Mouse (Mus musculus) cerebellum, adult (tissue): ENCODE results near the gene E030030I06Rik.
"Not testable (repeated sequence)": the region's sequence is repeated elsewhere in the genome, so short reads cannot be mapped to it uniquely, and the experiment has no call there.

Experiments
- ATAC-seq: cut with Nextera tagmentation; 2 replicates; pipeline ENCODE4 v1.9.2; 2017; ENCODE audit warnings: mild to moderate bottlenecking, moderate library complexity, mixed read lengths; ENCODE audit not compliant: insufficient number of reproducible peaks, low FRiP score, low TSS enrichment

The E030030I06Rik gene

DNA sequence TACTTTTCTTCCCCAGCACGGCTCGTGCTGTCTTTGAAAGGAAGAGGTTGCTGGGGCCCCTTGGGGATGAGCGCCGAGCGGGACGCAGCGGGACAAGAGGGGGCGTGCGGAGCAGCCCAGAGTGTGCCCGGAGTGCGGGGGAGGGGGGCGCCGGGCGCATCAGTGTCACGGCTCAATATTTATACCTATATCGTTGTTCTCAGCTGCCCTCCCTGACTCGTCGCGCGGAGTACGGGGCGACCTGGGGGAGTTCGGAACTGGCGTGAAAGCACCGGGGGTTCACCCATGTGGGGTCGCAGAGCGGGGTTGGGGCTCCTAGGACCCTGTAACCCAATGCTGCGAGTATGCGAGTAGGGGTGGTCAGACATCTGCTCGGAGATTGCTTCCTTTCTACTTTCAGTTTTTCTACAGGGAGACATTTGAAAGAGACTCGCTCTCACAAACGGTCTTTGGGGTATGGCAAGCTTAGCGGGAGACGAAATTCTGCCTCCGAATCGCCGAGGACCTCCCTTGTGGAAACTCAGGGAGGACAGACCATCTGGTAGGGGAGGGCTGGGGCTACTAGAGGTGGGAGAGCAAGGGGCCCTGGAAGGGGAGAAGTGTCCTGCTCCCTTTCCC, at the start of gene E030030I06Rik:
TSS of gene E030030I06Rik (minus strand) at position 198 of the 618 bp plus-strand sequence.
- no peak for ATAC-seq

DNA sequence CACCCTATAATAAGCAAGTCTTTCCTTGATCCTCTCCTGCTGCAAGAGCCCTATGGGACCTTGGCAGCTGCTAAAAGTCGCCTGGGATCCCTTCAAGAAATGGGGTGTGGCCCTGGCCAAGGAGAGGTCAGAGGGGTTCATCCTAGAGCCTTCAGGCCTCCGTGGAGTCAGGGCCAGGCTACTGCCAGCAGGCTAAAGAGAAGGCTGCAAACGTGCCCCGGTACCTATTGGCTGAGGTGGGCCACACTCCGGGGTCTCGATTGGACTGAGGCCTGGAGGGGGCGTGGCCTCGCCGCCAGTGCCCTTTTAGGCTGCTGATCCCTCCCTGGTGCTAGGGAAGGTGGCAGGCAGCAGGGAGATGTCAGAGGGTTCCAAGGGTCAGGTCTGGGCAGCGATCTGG, 42.0 kb upstream of the E030030I06Rik start:
- ATAC-seq, result not testable (repeated sequence)

DNA sequence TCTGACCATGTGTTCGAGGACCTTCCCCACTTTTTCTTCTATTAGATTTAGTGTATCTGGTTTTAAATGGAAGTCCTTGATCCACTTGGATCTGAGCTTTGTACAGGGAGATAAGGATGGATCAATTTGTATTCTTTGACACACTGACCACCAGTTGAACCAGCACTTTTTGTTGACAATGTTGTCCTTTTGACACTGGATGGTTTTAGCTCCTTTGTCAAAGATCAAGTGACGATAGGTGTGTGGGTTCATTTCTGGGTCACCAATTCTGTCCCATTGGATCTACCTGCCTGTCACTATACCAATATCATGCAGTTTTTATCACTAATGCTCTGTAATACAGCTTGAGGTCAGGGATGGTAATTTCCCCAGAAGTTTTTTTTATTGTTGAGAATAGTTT, 27.4 kb upstream of the E030030I06Rik start:
- ATAC-seq, result not testable (repeated sequence)

DNA sequence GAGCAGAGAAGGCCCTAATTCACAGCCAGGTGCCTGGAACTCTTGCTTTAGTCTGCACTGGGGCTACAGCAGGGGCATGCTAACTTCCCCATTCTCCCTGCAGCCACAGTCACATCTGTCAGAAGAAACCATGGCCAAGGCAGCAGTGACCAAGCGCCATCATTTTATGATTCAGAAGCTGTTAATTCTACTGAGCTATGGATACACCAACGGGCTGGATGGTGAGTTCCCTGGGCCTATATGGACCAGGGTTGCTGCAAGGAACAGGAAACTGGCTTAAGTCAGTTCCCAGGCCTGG, 25.1 kb upstream of the E030030I06Rik start:
- ATAC-seq, result not testable (repeated sequence)

DNA sequence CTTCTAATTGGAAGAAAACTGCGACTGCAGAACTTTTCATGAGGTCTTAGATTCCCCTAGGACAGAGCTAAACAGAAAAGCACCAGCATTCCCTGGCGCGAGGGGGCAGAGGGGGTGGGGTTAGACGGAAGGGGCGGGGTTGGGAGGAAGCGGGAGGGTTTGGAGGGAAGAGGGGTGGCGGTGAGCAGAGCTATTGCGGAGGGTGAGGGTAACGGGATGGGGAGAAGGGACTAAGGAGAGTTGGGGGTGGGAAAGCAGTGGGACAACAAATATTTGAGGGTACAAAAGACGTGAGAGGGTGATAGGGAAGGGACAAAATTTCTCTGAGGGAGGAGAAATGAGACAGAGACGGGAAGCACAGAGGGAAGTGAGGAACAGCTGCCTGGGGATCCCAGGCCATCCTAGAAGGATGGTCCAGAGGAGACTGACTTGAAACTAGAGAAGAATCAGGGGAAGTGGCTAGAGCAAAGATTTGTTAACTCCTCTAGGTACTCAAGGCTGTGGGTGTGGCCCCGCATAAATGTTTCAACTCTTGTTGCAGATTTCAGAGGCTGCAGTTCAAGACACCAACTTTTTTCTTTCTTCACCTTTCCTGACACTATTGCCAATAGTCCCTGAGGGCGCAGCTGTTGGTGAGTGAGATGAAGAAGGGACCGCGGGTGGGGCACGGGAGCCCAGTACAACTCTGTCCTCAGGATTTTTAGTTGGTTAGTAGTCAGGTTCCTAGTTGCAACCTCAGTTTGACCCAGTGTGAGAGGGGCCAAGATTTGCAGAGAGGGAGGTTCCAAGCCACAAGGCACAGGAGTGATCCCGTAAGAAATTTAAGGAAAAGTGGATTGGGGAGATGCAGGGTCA, 24.5 kb upstream of the E030030I06Rik start:
- not testable (repeated sequence) for ATAC-seq

DNA sequence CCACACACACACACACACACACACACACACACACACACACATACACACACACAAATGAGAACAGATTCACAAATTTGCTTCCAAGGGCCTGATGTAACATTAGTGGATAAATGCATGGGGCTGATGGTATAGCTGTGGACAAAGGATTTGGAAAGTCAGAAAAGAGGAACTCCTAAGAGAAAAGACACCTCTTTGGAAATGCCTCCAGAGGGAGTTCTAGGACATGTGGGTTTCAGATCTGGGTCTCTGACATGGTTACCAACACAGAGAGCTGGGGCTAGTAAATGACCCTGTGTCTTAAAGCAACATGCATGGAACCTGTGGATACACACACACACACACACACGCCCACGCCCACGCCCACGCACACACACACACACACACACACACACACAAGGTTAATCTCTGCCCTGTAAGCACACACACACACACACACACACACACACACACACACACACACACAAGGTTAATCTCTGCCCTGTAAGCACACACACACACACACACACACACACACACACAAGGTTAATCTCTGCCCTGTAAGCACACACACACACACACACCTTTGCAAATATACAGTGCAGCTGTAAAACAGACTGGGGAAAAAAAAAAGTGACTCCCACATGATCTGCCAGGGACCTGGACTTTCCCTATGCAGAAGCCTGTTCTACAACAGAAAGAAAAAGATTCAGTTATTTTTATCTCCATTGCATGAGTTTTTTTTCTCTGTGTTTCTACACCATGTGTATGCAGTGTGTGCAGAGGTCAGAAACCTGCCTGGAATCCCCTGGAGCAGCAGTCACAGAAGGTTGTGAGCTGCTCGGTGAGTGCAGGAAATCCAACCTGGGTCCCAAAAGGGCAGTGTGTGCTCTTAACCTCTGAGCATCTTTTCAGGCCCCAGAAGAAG, 23.6 kb upstream of the E030030I06Rik start:
- ATAC-seq, result not testable (repeated sequence)

DNA sequence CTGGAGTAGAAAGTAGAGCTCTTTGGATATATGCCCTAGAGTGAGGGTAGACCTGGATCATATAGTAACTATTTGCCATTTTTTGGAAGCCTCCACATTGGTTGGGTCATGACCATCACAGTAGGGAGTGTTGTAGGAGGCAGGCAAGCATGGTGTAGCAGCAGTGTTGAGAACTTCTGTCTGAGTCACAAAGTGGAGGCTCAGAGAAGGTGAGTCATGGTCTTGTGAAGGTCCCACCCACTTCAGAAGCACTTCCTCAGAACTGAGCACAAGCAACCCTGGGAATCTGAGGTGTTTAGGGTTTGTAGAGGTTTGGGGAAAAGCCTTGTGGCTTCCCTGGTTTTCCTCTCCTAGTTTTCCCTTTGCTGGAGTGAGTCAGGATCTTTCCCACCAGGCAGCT, 20.0 kb upstream of the E030030I06Rik start:
- ATAC-seq, result not testable (repeated sequence)

DNA sequence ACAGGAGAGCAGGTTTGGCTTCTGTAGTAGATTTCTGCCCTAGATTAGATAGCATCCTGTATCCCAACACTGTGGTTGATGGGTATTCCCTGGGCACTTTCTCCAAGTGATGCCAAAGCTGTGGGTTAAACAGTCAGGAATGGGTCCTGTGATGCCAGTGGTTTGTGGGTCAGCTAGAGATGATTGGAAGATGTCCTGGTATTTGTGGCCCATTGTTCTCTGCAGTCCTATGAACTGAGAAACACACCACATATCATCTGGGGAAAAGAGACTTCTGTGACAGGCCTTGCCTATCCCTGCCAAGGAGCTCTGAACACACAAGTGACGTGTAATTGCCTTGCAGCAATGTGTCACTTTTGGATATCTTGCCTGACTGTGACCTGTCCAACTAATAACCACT, 18.0 kb upstream of the E030030I06Rik start:
- ATAC-seq, result not testable (repeated sequence)

DNA sequence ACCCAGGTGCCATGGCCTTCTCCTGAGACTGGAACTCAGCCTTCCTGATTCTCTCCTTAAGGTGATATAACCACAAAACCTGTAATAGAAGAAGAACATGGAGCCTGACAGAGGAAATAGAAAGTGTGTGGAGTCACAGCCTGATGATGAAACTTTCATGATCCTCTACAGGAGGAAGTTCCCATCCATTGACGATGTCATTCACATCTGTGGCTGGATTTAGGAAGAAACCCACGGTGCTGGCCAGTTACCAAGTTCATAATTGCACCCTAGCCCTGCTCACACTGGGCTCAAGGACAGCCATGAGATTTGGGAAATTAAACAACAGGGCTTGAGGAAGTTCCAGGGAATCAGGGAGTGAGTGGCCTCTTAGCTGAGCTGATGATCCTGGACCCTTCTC, 17.0 kb upstream of the E030030I06Rik start:
- ATAC-seq, result not testable (repeated sequence)

DNA sequence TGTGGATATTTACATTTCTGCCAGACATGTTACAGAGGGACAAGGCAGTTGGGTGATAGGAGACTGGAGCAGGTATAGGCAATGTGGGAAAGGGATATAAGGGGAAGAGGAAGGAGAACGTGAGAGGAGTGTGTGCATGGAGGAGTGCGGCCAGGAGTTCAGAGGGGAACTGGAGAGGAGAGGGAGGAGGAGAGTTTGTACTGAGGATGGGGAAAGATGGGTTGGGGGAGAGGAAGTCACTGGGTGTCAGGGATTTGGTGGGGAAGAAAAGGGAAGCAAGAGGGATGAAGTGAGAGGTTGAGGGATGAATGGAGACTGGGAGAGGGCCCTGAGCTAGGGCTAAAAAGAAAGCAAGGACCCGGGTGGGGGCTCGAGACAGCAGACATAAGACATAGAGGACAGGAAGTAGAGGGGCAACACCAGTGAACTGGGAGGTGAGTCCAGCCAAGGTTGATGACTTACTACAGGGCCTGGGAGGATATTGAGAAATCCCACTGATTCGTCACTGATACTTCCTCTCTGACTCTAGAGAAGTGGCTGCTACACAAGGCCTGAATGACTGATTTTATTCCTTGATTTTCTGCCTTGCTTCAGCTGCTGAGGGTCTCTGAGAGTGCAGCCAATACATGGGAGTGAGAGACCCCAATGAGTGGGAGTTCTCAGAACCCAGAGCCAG, 16.4 kb upstream of the E030030I06Rik start:
- ATAC-seq, result not testable (repeated sequence)

DNA sequence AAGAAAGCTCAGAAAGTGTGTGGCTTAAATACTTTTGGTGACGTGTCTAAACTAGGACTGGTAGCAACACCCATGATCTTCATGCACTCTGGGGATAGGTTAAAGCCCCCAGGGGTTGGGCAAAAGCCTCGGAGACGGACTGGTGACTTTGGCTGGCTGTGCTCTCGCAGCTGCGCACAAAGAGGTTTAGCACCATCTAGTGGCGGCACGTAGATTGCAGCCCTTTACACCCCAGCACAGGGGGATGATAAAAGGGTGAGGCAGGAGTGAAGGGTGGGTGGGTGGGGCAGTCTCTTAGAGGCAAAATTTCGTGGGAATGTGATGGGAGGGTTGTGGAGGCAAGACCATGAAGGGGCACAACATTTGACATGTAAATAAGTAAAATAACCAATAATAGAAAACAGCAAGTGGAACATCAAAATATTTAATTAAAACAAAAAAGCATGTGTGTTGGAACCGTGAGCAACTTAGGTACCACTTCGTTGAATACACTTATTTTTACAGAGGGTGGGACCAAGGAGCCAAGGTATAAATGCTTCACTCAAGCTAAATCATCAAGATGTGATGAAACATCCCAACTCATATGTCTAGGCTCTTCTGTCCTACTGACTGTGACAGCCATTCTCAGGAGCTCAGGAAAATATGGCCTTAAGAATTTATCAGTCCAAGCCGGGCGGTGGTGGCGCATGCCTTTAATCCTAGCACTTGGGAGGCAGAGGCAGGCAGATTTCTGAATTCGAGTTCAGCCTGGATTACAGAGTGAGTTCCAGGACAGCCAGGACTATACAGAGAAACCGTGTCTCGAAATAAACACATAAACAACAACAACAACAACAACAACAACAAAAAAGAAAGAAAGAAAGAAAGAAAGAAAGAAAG, 14.9 kb upstream of the E030030I06Rik start:
- not testable (repeated sequence) for ATAC-seq

DNA sequence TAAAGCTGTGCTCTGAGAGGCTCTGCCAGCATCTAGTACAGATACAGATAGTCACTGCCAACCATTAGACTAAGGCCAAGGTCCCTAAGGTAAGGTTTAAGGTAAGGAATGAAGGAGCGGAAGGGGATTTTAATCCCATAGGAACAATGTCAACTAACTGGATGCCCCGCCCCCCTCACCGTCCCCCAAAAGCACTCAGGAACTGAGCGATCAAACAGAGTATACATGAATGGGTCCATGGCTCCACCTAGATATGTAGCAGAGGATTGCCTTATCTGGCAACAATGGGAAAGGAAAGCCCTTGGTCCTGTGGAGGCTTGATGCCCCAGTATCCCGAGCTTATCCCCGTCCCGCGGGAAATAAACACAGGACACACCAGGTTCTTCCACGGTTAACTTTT, 14.2 kb upstream of the E030030I06Rik start:
- ATAC-seq, result not testable (repeated sequence)

DNA sequence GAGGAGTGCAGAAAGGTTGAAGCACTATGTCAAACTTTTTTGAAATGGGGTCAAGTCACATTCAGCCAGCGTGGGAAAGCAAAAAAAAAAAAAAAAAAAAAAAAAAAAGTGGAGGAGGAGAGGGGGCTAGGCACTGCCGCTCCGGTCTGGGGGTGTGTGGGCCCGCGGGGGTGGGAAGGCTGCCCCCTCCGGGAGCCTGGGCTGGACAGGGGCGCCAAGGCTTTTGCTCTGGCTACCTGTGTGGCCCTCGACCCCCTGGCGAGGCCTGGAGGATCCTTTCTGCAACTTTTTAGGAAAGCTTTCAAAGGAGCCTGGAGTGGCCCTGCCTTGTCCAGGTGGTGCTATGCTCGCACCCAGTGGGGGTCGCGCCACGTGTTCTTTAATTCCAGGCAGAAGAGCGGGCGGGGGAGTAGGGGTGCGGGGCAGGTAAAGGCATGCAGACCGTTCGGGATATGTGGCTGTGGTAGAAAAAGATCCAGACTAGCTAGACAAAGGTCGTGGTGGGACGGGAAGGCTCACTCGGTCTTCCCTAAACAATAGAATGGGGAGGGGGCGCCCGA, 10.6 kb upstream of the E030030I06Rik start:
- ATAC-seq, result no peak

DNA sequence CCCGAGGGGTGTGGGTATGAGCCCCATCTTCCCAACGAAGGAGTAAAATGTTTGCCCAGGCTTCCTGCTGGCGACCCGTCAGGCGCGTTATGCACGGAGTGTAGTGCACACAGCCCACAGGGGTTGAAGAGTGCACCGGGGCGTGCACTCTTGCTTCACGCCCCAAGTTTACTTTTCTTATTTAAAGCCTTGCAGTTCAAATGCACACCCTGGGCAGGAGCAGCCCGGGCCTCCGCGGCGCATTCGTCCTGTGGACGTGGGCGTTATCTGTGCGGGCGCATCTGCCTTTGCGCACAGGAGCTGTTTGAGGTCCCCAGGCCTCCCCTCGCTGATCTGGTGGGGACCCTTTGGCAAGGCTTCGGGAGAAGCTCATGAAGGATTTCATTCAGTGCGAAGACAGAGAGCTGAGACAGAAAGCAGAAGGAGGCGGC, 10.1 kb upstream of the E030030I06Rik start:
- no peak for ATAC-seq

DNA sequence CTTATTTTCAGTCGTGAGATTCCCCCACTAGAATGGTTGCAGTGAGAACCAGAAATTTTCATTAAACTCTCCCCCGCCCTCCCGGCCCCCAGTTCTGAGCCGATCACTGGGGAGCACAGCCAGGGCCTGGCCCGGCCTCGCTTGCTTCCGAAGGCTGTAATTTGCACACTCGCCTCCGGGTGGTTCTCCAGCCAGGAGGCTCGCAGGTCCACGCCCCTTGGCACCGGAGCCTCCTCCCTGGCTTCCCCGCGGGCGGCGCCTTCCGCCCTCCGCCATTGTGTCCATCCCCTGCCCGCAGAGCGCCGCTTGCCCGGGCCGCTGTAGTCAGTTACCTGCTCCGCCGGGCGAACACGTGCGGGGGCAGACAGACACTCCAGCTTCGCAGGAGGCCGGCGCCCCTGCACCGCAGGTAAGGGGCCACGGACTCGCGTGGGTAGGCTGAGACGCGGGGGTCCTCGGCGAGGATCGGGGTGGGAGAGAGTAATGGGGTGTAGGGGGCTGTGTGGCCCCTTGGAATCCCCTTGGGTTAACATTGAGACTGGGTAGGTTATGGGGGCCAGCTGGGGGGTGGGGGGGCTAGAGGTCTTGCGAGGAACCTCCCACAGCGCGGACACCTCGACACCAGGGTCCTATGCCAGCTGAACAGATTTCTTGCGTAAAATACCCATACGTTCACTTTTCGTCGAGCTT, 9.4 kb upstream of the E030030I06Rik start, which contains the start of the genes Raet1e and H60b:
TSS of gene Raet1e (plus strand) at position 260 of the 690 bp plus-strand sequence.
TSS of gene H60b (plus strand) at position 277 of the 690 bp plus-strand sequence.
- ATAC-seq, result peak; percentile 36; the same call in 1 of the 2 replicates

DNA sequence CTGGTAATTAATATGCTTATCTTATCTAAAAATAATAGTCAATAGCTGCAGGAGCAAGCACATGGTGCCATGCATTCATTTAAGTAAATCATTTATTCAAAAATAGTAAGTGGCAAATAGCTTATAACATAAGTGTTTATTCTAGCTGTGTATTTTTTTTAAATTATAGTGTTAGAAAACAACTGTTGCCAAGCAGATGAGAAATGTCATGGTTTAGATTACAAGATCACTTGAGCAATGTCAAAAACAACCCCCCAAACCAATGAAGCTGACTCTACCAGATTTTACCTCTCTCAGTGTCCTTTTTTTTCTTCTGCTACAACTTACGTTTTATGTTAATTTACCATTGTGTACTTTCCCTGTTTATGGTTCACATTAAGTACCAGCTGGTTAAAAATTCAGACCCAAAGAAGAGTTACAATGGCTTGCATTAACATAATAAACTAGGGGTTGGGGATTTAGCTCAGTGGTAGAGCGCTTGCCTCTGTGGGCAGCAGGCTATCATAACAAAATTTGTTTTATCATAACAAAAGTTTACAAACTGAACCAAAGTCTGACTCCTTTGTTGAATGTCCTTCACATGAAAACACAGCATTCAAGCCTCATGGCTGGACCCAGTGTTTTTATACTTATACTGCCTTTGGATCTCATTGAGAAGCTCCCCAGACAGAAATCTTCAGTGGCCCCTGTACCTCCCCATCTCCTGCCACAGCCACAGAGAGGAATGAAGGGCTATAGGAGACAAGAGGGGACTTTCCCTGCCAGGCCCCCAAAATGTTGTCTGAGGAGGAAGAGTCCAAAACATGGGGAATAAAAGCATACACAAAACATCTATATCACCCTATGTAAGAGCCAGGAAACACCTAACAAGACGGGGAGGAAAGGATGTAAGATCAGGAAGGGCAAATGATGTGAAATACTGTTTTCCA, 6.1 kb upstream of the E030030I06Rik start:
- no peak for ATAC-seq

DNA sequence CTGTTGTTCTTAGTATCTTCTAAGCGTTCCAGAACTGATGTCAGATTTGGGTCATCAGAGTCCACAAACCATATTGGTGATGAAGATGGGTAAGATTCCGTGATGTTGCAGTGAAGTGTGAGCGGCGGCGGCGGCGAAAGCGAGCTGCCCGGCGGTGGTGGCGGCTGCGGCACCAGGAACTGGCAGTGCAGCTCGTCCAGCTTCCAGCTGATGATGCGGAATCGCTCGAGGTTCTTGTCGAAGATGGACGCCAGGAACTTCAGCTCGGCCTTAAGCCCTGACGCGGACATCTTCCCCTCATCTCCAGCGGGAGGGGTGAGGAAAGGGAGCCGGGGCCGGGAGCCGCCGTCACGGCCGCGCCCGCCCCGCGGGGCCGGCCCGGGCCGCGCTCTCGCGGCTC, 5.1 kb upstream of the E030030I06Rik start:
- not testable (repeated sequence) for ATAC-seq
